Mouse (Mus musculus) heart, postnatal 0 days (tissue): ENCODE measurements around the gene Gramd2.

Experiments
- CTCF ChIP-seq: IDR thresholded peaks from 2 replicates; pipeline ENCODE4 v1.5.1; 2016; ENCODE audit warnings: antibody characterized with exemption, control low read depth, low read depth
- EP300 ChIP-seq: IDR thresholded peaks from 2 replicates; pipeline ENCODE4 v1.6.1; 2016; ENCODE audit warnings: antibody characterized with exemption, low read depth

DNA sequence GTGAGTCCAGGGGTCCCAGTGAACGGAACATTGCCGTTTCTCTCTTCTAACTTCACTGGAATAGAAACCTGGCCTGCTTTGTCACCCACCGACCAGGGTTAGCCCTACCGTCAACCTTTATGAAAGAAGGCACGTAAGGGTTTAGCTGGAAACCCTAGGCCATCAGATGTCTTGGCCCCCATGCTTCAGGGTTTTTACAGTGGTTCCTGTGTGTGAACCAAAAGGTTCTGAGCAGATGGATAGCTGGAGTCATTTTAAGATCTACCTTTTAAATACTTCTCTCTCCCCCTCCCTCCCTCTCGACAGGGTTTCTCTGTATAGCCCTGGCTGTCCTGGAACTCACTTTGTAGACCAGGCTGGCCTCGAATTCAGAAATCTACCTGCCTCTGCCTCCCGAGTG lies 13.9 kb upstream of the Gramd2 start:
- TF ChIP-seq CTCF: no peak
- no peak for TF ChIP-seq EP300
